Mouse (Mus musculus) embryonic fibroblast, embryonic 13.5 days (primary cell): ENCODE measurements around the gene Rbm24.

Source experiments
- CTCF ChIP-seq: IDR thresholded peaks from 2 replicates; pipeline ENCODE4 v1.5.1; 2011; ENCODE audit warnings: mild to moderate bottlenecking, control low read depth, low read length, moderate library complexity, borderline replicate concordance; ENCODE audit not compliant: insufficient read depth
- POLR2A ChIP-seq: IDR thresholded peaks from 2 replicates; pipeline ENCODE4 v1.6.1; 2011; ENCODE audit warnings: low read depth, mild to moderate bottlenecking, control low read depth, low read length, moderate library complexity

DNA sequence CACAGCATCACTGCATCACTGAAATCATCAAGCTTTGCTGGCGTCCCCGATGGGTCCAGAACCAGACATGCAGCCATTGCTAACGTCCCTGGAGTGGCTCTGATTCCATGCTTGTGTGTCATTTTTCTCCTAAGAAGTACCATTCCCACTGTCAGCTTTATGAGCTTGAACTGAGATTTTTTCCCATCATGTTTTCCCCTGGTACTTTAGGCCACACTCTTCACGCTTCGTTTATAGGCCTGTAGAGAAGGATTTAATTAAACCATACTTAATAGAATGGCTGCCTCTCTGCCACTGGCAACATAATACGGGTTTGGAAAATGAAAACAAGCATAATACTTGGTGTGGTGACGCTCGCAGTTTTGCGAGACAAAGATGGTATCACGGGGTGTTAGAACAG lies 41.3 kb downstream of the Rbm24 start:
- TF ChIP-seq POLR2A (no peak), CTCF (no peak)
